Mouse (Mus musculus) thymus, postnatal 4 days (tissue): ENCODE measurements around the gene Sec31b.
A peak's percentile ranks its signal among the peaks of the same experiment; 100 is the strongest.

Source experiments
- DNase-seq: peaks from one replicate; pipeline ENCODE4 v3.0.0; 2021

Gene Sec31b

DNA sequence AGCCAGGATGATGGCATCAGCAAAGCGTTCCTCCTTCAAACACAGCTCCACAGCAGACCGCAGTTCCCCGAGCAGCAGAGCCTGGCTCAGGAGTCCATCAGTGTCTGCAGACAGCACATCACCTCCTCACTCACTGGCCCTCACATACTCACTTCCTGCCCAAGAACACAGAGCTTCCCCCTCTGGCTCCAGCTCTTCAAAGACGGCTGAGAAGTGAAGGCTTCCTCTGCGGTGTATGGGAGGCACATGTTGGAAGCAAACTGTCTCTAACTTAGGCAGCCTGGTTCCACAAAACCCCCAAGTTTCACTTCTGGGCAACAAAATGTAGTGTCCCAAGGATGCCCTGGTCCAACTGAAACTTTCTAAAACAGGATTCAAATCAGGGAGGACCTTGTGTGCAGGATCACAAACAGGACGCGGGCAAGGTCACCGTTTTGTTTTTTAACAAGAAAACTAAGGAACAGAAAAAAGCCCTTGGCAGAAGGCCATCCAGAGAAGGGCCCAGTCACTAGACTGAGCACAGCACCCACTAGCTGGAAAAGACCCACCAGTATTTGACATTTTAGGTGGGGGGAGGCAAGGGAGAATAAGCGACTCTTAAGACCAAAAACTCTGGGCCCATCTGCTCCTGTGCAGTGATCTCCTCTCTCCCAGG lies 20.0 kb downstream of the Sec31b start:
- peak; percentile 56 for DNase-seq

DNA sequence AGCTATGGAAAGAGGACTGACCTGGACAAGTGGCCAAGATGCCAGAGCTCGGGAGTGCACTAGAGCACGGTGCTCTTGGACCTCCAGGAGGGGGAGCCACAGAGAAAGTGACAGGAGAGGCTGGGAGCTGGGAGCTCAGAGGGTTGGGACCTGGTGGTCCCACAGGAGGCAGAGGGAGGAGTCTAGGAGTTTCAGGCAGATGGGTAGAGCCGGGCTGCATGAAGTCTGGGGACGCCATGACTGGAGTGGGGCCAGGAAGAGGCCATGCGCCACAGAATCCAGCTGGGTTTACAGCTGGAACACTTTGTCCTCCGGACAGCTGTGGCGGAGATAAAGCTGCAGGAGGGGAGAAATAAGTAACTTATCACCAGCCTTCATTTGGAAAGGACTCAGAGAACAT lies 26.5 kb downstream of the Sec31b start:
- peak; percentile 47 for DNase-seq

GRCm38 (mm10) chr19:44517996-44518768 lies 27.5 kb downstream of the Sec31b start:
- DNase-seq: peak; percentile 81

GRCm38 (mm10) chr19:44515769-44516168 lies 29.9 kb downstream of the Sec31b start:
- no peak for DNase-seq

DNA sequence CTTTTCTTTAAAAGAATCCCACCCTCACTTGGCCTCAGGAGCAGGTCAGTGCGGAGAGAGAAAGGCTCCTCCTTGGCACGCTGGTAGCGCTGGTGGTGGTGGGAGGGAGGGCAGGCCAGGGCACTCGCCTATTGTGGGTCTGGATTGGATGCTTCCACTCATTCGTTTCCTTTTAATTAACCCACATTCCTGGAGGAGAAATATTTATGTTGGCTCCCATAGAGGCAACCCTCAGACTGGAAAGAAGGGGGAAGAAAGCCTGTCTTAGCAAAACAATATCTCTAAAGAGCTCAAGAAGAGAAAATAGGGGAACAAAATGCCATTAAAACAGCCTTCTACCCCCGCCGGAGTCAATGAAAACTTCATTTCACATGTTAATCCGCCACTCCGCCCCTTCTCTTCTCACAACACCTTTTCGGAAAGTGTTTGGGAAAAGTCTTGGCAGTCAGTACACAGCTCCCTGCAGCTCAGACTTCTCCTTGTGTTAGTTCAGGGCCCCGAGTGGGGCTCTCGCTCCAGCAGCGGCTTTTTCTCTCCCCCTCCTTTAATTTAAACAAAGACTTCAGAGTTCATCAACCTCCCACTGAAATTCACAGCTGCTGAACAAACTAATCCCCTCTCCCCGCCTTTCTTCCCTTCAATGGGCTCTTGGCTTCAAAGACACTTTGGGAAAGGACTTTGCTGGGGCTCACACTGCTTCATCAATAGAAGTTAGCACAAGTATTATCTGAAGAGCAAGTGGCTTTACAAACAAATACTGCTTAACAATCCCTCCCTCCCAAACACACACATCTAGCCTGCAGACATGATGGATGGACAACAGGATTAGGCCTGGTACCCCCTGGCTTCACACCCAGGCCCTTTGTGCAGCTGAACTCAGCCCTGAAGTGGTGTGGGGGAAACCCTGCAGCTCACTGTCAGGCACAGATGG lies 30.9 kb downstream of the Sec31b start:
- DNase-seq: no peak

GRCm38 (mm10) chr19:44513921-44514482 lies 31.7 kb downstream of the Sec31b start:
- DNase-seq: no peak

DNA sequence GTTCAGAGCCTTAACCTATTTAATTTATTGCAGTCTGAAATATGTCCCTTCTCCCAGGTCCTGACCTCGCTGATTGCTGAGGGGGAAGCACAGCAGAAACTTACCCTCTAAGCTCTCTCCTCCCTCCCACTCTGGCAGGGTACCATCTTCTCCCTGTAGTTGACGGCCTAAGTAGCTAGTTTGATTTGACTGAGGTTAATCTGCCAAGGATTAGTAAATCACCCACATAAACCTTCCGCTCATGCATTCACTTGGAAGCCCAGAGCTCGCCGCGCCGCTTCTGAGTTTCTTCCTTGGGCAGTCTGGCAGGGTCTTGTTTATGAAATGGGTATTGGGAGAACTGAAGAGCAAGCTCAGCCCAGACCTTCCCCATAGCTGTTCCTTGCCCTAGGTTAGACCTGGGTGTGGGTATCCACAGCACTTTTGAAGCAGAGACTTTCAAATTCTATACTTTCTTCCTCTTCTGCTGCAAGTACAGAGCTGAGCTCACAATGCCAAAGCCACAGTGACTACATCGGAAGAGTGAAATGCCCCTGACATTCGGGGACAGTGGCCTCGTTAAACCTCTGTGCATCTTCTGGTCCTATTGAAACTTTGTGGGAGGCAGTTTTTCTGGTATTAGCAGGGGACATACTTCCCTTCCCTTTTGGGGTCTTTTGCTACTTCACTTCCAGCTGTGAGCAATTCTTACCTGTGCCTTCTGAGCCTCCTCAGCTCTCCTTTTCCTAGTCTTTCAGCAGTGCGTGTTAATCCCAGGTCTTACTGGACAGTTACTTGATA lies 32.4 kb downstream of the Sec31b start:
- peak; percentile 38 for DNase-seq

- peak; percentile 34 for DNase-seq
Measured at GRCm38 (mm10) chr19:44512601-44513000, 33.1 kb downstream of the Sec31b start.

DNA sequence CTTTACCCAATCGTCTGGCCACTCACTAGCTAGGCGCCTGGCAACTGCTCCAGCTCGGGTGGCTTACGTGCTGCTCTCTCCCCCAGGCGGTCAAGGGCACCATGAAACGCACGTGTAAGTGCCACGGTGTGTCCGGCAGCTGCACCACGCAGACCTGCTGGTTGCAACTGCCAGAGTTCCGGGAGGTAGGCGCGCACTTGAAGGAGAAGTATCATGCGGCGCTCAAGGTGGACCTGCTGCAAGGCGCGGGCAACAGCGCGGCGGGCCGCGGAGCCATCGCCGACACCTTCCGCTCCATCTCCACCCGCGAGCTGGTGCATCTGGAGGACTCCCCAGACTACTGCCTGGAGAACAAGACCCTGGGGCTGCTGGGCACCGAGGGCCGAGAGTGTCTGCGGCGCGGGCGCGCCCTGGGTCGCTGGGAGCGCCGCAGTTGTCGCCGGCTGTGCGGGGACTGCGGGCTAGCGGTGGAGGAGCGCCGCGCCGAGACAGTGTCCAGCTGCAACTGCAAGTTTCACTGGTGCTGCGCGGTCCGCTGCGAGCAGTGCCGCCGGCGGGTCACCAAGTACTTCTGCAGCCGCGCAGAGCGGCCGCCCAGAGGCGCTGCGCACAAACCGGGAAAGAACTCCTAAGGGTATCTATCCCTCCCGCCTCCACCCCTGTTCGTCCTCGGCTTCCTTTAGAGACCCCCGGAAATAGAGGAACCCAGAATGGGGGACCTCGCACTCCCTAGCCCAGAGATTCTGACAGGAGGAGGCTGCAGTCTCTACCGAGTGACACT lies 34.0 kb downstream of the Sec31b start:
- peak; percentile 70 for DNase-seq

GRCm38 (mm10) chr19:44510534-44511175 lies 35.0 kb downstream of the Sec31b start:
- peak; percentile 44 for DNase-seq

- DNase-seq: no peak
Measured at GRCm38 (mm10) chr19:44502741-44503140, 42.9 kb downstream of the Sec31b start.

- no peak for DNase-seq
Measured at GRCm38 (mm10) chr19:44501925-44502324, 43.7 kb downstream of the Sec31b start.

GRCm38 (mm10) chr19:44500240-44500639 lies 45.4 kb downstream of the Sec31b start:
- no peak for DNase-seq

GRCm38 (mm10) chr19:44498936-44499335 lies 46.7 kb downstream of the Sec31b start:
- no peak for DNase-seq

DNA sequence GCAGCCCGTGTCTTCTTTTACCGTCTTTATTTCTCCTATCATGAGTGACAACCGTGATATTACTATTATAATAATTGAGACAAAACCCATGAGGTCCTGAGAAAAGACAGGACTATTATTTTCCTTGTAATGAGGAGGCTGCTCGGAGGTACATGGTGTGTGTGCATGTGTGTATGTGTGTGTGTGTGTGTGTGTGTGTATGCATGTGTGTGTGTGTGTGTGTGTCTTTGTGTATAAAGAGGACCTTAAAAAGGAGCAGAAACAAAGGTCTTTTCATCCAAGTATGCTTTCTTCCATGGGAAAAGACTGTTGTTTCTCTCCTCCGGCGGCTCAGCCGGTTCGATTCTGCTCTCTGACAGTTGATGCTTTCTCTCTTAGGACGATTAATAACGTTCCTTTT lies 48.7 kb downstream of the Sec31b start:
- no peak for DNase-seq

- DNase-seq: no peak
Measured at GRCm38 (mm10) chr19:44496511-44496910, 49.2 kb downstream of the Sec31b start.

DNA sequence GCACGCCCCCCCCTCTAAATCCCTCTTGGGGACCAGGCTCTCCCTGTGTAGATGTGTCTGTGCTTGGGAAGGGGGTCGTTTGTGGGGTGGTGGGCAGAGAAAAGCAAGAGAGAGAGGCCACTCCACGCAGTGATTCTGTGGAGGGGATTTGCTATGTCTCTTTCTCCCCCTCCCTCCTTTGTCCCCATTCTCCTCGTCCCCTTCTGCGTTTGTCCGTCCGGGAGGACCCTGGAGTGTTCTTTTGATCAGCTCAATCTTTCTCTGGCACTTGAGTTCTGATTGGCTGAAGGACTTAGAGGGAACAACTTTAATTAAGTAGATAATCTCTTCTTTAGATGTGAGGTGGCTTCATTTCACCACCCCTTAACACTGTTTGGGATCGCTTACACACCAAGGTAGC lies 52.5 kb downstream of the Sec31b start, which contains the start of gene Wnt8b:
TSS of gene Wnt8b (plus strand) at position 345 of the 400 bp plus-strand sequence.
- DNase-seq: no peak

- peak; percentile 85 for DNase-seq
Measured at GRCm38 (mm10) chr19:44487266-44487665, 58.4 kb downstream of the Sec31b start.

DNA sequence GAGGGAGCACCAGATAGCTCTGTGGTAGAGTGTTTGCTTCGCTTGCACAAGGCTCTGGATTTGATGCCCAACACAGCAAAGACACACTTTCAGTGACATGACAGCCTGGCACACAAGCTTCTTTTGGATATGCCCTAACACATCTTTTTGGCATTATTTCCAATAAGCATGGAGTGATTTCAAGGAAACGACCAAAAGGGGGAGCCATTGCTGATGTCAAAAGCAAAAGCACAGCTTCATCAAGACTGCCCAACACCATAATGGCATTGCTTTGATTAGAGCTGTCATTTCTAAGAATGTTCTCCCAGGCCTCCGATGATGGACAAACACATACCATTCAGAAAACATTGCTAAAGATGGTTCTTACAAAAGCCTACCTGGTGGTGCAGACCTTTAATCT lies 69.1 kb downstream of the Sec31b start:
- peak; percentile 31 for DNase-seq

DNA sequence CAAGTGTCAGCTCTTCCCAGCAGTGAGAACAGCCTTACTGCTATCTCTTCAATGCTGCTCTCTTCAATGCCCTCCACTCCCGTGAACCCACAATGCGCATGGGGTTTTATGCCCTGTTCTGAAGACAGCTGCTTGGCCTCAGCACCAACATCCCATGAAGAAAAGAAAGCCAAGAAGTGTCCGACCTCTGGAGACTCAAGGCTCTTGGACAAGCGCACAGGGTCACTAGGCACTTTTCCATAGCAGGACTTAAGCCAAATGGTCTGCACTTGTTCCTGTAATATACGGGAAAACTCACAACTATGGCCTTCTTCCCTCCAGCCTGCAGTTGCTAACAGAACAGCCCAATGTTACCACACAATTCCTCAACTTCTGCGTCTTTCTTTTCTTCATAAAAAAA lies 70.4 kb downstream of the Sec31b start:
- no peak for DNase-seq

GRCm38 (mm10) chr19:44474158-44474557 lies 71.5 kb downstream of the Sec31b start:
- DNase-seq: peak; percentile 93
